Mouse (Mus musculus) CH12.LX (cell line): ENCODE measurements at regions not wholly inside any gene's neighbourhood (a gene's known extent, or its start where the extent isn't known, plus 50 kb on each side); places are given as distances from the start of the nearest gene placed in this dataset.
A peak's percentile ranks its signal among the peaks of the same experiment; 100 is the strongest.

Experiments
- DNase-seq: peaks from one replicate; pipeline ENCODE4 v3.0.0-alpha.2; 2013; ENCODE audit errors: extremely low read depth
- H3K27ac ChIP-seq: 2 replicates; pipeline ENCODE4 v1.5.1; 2012; ENCODE audit warnings: low read depth, mild to moderate bottlenecking, control low read depth, moderate library complexity; ENCODE audit not compliant: insufficient read depth
- H3K27me3 ChIP-seq: replicated peaks from 2 replicates; pipeline ENCODE3; 2012; ENCODE audit warnings: inconsistent platforms
- H3K36me3 ChIP-seq, 2 experiments: replicated peaks in 1 of 2; 2 replicates each; pipeline versions ENCODE3 to v1.6.1; 2012; ENCODE audit warnings: inconsistent platforms in 1 of 2, low read length in 1 of 2, mild to moderate bottlenecking in 1 of 2, mixed read lengths in 1 of 2, moderate library complexity in 1 of 2; ENCODE audit not compliant: control insufficient read depth in 1 of 2, insufficient read depth in 1 of 2
- H3K4me1 ChIP-seq, 2 experiments: 2 replicates each; pipeline ENCODE4 v1.6.1; 2012; ENCODE audit warnings: inconsistent platforms in 1 of 2, moderate library complexity in 1 of 2; ENCODE audit not compliant: insufficient read depth in 2 of 2, control insufficient read depth in 1 of 2
- H3K4me2 ChIP-seq: 2 replicates; pipeline ENCODE4 v1.6.1; 2012; ENCODE audit warnings: low read depth, mild to moderate bottlenecking, control low read depth; ENCODE audit not compliant: poor library complexity, insufficient read depth, severe bottlenecking
- H3K4me3 ChIP-seq, 3 experiments: fragments of 150-350 bp in 1 of 3; sonication (generic) in 1 of 3; replicated peaks in 1 of 3; 2 replicates each; pipeline versions ENCODE3 to v1.5.1; 2011 to 2012; ENCODE audit warnings: low read depth in 2 of 3, low read length in 2 of 3, mild to moderate bottlenecking in 2 of 3, moderate library complexity in 2 of 3, control low read depth in 1 of 3, improper control_type of control experiment in 1 of 3, inconsistent platforms in 1 of 3, mixed read lengths in 1 of 3; ENCODE audit not compliant: poor library complexity in 1 of 3
- H3K79me2 ChIP-seq: replicated peaks from 2 replicates; pipeline ENCODE4 v1.6.1; 2012; ENCODE audit warnings: mild to moderate bottlenecking, moderate library complexity; ENCODE audit not compliant: control insufficient read depth, poor library complexity, insufficient read depth, severe bottlenecking; ENCODE audit errors: extremely low read depth
- H3K9ac ChIP-seq: 2 replicates; pipeline ENCODE4 v1.6.1; 2012; ENCODE audit warnings: low read depth, mild to moderate bottlenecking, control low read depth, moderate library complexity; ENCODE audit not compliant: insufficient read depth
- H3K9me3 ChIP-seq: replicated peaks from 2 replicates; pipeline ENCODE3; 2012; ENCODE audit warnings: low read length, inconsistent platforms, mixed read lengths
- BHLHE40 ChIP-seq: IDR thresholded peaks from 2 replicates; pipeline ENCODE4 v1.6.1; 2011; ENCODE audit warnings: mild to moderate bottlenecking, low read depth, low read length, improper control_type of control experiment
- CTCF ChIP-seq, 2 experiments: IDR thresholded peaks in 1 of 2; conservative IDR thresholded peaks in 1 of 2; 2 replicates each; pipeline ENCODE4 v1.5.1; 2011 to 2012; ENCODE audit warnings: low read depth in 2 of 2, low read length in 2 of 2, improper control_type of control experiment in 1 of 2, inconsistent platforms in 1 of 2, mild to moderate bottlenecking in 1 of 2, moderate library complexity in 1 of 2
- ELF1 ChIP-seq: IDR thresholded peaks from 2 replicates; pipeline ENCODE4 v1.6.1; 2014; ENCODE audit warnings: low read depth, mild to moderate bottlenecking, inconsistent platforms, low read length, improper control_type of control experiment
- EP300 ChIP-seq: IDR thresholded peaks from 2 replicates; pipeline ENCODE4 v1.6.1; 2011; ENCODE audit warnings: low read length, improper control_type of control experiment
- ETS1 ChIP-seq: conservative IDR thresholded peaks from 2 replicates; pipeline ENCODE4 v1.6.1; 2012; ENCODE audit warnings: low read depth, mild to moderate bottlenecking, inconsistent platforms, low read length, improper control_type of control experiment, moderate library complexity
- GABPA ChIP-seq: IDR thresholded peaks from 2 replicates; pipeline ENCODE4 v1.6.1; 2012; ENCODE audit warnings: low read depth, low read length, improper control_type of control experiment, inconsistent platforms; ENCODE audit not compliant: insufficient replicate concordance
- IRF4 ChIP-seq: IDR thresholded peaks from 2 replicates; pipeline ENCODE4 v1.6.1; 2014; ENCODE audit warnings: low read depth, mild to moderate bottlenecking, inconsistent platforms, low read length, improper control_type of control experiment
- JUN ChIP-seq: IDR thresholded peaks from 2 replicates; pipeline ENCODE4 v1.6.1; 2011; ENCODE audit warnings: low read depth, mild to moderate bottlenecking, low read length, improper control_type of control experiment, moderate library complexity; ENCODE audit not compliant: insufficient read depth
- JUND ChIP-seq: conservative IDR thresholded peaks from 2 replicates; pipeline ENCODE4 v1.6.1; 2011; ENCODE audit warnings: low read depth, low read length, improper control_type of control experiment
- KAT2A ChIP-seq: IDR thresholded peaks from 2 replicates; pipeline ENCODE4 v1.6.1; 2012; ENCODE audit warnings: low read length, improper control_type of control experiment, inconsistent platforms; ENCODE audit not compliant: insufficient replicate concordance
- MAFK ChIP-seq: IDR thresholded peaks from 2 replicates; pipeline ENCODE4 v1.6.1; 2011; ENCODE audit warnings: low read length, improper control_type of control experiment; ENCODE audit not compliant: insufficient replicate concordance
- MAX ChIP-seq: IDR thresholded peaks from 2 replicates; pipeline ENCODE4 v1.6.1; 2011; ENCODE audit warnings: low read length, improper control_type of control experiment
- MAZ ChIP-seq: IDR thresholded peaks from 2 replicates; pipeline ENCODE4 v1.6.1; 2012; ENCODE audit warnings: low read depth, mild to moderate bottlenecking, inconsistent platforms, low read length, improper control_type of control experiment, moderate library complexity
- MEF2A ChIP-seq: IDR thresholded peaks from 2 replicates; pipeline ENCODE4 v1.6.1; 2014; ENCODE audit warnings: low read depth, mild to moderate bottlenecking, inconsistent platforms, low read length, improper control_type of control experiment, borderline replicate concordance
- MXI1 ChIP-seq: IDR thresholded peaks from 2 replicates; pipeline ENCODE4 v1.6.1; 2011; ENCODE audit warnings: mild to moderate bottlenecking, low read depth, low read length, improper control_type of control experiment
- MYC ChIP-seq: IDR thresholded peaks from 2 replicates; pipeline ENCODE4 v1.6.1; 2011; ENCODE audit warnings: low read depth, mild to moderate bottlenecking, improper control_type of control experiment, low read length
- NRF1 ChIP-seq: IDR thresholded peaks from 2 replicates; pipeline ENCODE4 v1.6.1; 2014; ENCODE audit warnings: low read depth, mild to moderate bottlenecking, inconsistent platforms, low read length, improper control_type of control experiment, moderate library complexity
- POLR2A ChIP-seq: IDR thresholded peaks from 2 replicates; pipeline ENCODE4 v1.6.1; 2011; ENCODE audit warnings: low read depth, mild to moderate bottlenecking, improper control_type of control experiment, low read length
- RAD21 ChIP-seq: IDR thresholded peaks from 2 replicates; pipeline ENCODE4 v1.6.1; 2011; ENCODE audit warnings: low read depth, mild to moderate bottlenecking, low read length, improper control_type of control experiment, moderate library complexity
- SMC3 ChIP-seq: IDR thresholded peaks from 2 replicates; pipeline ENCODE4 v1.6.1; 2011; ENCODE audit warnings: low read depth, low read length, improper control_type of control experiment
- USF1 ChIP-seq: IDR thresholded peaks from 2 replicates; pipeline ENCODE4 v1.6.1; 2014; ENCODE audit warnings: low read depth, mild to moderate bottlenecking, inconsistent platforms, low read length, improper control_type of control experiment
- ZNF384 ChIP-seq: IDR thresholded peaks from 2 replicates; pipeline ENCODE4 v1.6.1; 2012; ENCODE audit warnings: low read depth, low read length, improper control_type of control experiment, inconsistent platforms
- dilution Hi-C: fragments of 300-500 bp; cut with MboI; formaldehyde crosslinking; loops from 2 replicates; pipeline ENCODE4 v1.14.3; 2020; ENCODE audit warnings: low sequenced_read_pairs; ENCODE audit not compliant: extremely low pct_unique_long_range_greater_than_20kb, extremely low pct_ligation_motif_present
- in situ Hi-C: fragments of 300-500 bp; cut with MboI; formaldehyde crosslinking; loops from 3 replicates; pipeline ENCODE4 v1.14.3; 2019; ENCODE audit warnings: low sequenced_read_pairs, low pct_ligation_motif_present, low pct_unique_long_range_greater_than_20kb, mixed read lengths

DNA sequence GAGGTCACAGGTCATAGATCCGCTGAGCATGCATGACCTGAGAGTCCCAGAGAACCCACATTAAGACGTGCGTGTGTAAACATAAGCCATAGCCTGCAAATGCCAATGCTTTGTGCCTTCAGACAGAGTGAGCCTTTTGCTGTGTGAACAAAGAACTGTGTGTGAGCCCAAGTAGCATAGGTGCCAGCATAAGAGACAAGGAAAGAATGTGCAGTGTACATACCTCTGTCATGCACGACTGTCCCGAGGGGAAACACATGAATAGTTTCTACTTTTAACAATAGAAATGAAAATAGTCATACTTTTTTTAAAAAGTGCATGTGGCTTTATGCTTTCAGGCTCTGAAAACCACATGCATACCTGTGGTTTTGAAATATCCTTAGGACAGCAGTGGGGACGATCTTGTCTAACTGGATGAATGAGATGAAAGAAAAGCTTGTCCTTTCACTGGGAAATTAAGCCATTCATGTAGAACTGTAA, 484.1 kb upstream of the Mpdz start:
- peak overlapping the region; percentile 34 for H3K4me2 ChIP-seq
- H3K9ac ChIP-seq, result no peak overlapping the region
- peaks cover 17 to 40% of the 10 kb centered on the region in 2 experiments for H3K4me1 ChIP-seq
- dilution Hi-C loops, result no loop called here
- H3K36me3 ChIP-seq, result no peaks in the 10 kb centered on the region
- no peak overlapping the region for H3K4me3 ChIP-seq
- H3K79me2 ChIP-seq, result no peaks in the 10 kb centered on the region
- in situ Hi-C loops, result no loop called here
- H3K27me3 ChIP-seq, result no peaks in the 10 kb centered on the region
- TF ChIP-seq IRF4 (0 out of 2 replicates have a peak, but pooled peaks have one; percentile 21), MAFK (0 out of 2 replicates have a peak, but pooled peaks have one; percentile 15), SMC3 (no peak), ELF1 (no peak), MXI1 (0 out of 2 replicates have a peak, but pooled peaks have one; percentile 34), MAX (0 out of 2 replicates have a peak, but pooled peaks have one; percentile 30), JUN (no peak), KAT2A (no peak), USF1 (no peak), POLR2A (no peak), BHLHE40 (peak; percentile 78), MAZ (no peak), EP300 (peak; percentile 59; the same call in 1 of the 2 replicates), ZNF384 (peak; percentile 56), NRF1 (no peak), JUND (peak; percentile 36; the same call in 1 of the 2 replicates), ETS1 (peak; percentile 47; the same call in 1 of the 2 replicates), GABPA (no peak), MYC (peak; percentile 40; the same call in 1 of the 2 replicates), RAD21 (no peak), CTCF (conservative IDR thresholded peaks at IDR 0.05 in 1 of 2, IDR thresholded peaks at IDR 0.05 in 1 of 2; ENCODE audit: low read depth in 2 of 2, low read length in 2 of 2) (no peak), MEF2A (peak; percentile 67; the same call in 1 of the 2 replicates)
- DNase-seq, result peak; percentile 24
- H3K9me3 ChIP-seq, result no peaks in the 10 kb centered on the region
- H3K27ac ChIP-seq, result no peak overlapping the region
